Mouse (Mus musculus) small intestine, adult 2 months (tissue): ENCODE results near the gene Zfp641. TPM values are rescaled to one million over a fixed set of nuclear protein-coding genes. Genes with fewer than 3 reads are reported as not detected.

Experiments
- H3K27ac ChIP-seq: fragments of 200-500 bp; 2 replicates; pipeline ENCODE4 v1.5.1; 2012; ENCODE audit warnings: low read depth, low read length, control low read depth, inconsistent platforms; ENCODE audit not compliant: insufficient read depth
- H3K27me3 ChIP-seq: fragments of 200-500 bp; 2 replicates; pipeline ENCODE4 v1.6.1; 2012; ENCODE audit warnings: mild to moderate bottlenecking, moderate library complexity, low read length, inconsistent platforms; ENCODE audit not compliant: control insufficient read depth, insufficient read depth
- H3K36me3 ChIP-seq: fragments of 200-500 bp; 2 replicates; pipeline ENCODE4 v1.6.1; 2012; ENCODE audit warnings: mild to moderate bottlenecking, low read length, control low read depth, inconsistent platforms; ENCODE audit not compliant: control insufficient read depth, insufficient read depth
- H3K4me1 ChIP-seq: fragments of 200-500 bp; 2 replicates; pipeline ENCODE4 v1.6.1; 2012; ENCODE audit warnings: low read length, inconsistent platforms, mixed read lengths; ENCODE audit not compliant: control insufficient read depth, insufficient read depth, insufficient read length
- H3K4me3 ChIP-seq: fragments of 200-500 bp; 2 replicates; pipeline ENCODE4 v1.5.1; 2012; ENCODE audit warnings: low read depth, mild to moderate bottlenecking, control low read depth, inconsistent platforms, low read length, moderate library complexity
- CTCF ChIP-seq: fragments of 200-500 bp; IDR thresholded peaks from 2 replicates; pipeline ENCODE4 v1.5.1; 2012; ENCODE audit warnings: low read depth, mild to moderate bottlenecking, control low read depth, inconsistent platforms, low read length, moderate library complexity, mixed read lengths; ENCODE audit not compliant: insufficient replicate concordance, insufficient read length; ENCODE audit errors: extremely low read depth
- POLR2A ChIP-seq: fragments of 200-500 bp; IDR thresholded peaks from 2 replicates; pipeline ENCODE4 v1.6.1; 2012; ENCODE audit warnings: low read depth, mild to moderate bottlenecking, control low read depth, inconsistent platforms, low read length, moderate library complexity
- WGBS: fragments of 180-500 bp; shearing (Covaris S2); methylation state at CpG from one replicate; pipeline ENCODE4 v1.1.7; 2018; 5-methylcytosine and 5-hydroxymethylcytosine counted together
- polyA plus RNA-seq: library from polyadenylated mRNA; depleted of rRNA; stranded (reverse); fragments of >200 nt; gene quantifications from 2 replicates; pipeline ENCODE4 v1.2.3, GENCODE M21; 2012; rRNA removed

Zfp641 gene
- polyA plus RNA-seq, result 0.28 and 0.34 TPM in 2 replicates

DNA sequence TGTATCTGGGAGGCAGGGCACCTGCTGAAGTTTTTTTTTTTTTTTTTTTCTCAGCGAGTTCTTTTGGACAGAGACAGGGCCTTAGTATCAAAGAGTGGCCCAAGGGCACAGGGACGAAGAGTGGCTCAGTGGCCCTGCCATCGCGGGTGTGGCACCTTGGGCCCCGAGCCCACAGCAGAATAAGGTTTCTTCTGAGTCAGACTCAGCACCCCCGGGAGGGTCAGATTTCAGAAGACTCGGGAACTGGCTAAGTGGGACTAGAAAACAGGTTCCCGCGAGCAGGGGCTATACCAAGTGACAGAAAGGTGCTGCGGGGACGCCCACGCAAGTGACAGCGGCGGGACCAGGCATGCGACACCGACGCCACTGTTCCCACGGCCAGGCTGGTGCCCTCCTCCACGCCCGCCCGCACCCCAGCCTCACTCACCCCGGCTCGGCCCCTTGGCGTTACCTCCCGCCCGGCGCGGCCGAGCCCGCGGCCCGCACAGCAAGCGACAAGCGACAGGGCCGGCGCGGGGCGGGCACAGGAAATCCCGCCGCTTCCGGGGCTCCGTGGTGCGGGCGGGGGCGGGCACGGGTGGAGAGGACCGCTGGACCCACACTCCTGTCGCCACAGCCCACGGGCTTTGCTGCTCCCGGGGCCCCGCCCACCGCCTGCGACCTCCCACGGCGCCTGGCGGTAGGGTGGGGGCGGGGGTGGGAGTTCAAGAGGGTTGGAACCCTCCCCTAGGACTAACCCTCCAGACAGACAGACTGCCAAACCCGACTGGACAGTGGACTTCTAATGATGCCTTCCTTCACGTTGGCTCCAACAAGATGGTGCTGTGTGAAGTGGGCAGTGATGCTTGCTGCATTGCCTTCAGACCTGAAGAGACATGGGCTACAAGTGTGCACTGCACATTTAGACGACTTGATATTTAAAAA, at the start of gene Zfp641:
TSS of gene Zfp641 (minus strand) at position 534 of the 924 bp plus-strand sequence.
- Histone ChIP-seq H3K27ac (no peak within 1 kb of the TSS), H3K4me3 (peak within 1 kb of the TSS; percentile 68), H3K4me1 (peaks cover 4% of the 10 kb centered on the region; the same call in 1 of the 2 replicates), H3K27me3 (peaks cover 23% of the 10 kb centered on the region), H3K36me3 (no peaks in the 10 kb centered on the region)
- WGBS, result 2% methylated on average over 56 of the region's 60 CpGs
- TF ChIP-seq POLR2A (no peak), CTCF (no peak)

DNA sequence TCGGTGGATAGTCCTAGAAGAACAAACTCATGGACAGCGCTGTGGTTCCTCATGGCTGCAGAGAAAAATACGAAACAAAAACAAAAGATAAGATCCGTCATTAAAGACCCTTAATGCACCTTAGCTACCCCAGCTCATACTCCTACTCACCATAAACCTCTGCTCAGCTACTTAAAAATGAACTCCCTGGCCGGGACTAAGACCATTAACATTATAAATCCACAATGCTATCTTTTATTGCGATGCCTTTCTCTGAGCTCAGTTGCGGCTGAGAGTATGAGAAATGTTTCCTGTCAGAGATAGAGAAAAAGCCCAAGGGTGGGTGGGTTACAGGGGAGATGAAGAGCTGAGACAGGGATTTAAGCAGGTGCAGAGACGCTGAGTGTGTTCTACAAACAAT, 44.9 kb upstream of the Zfp641 start, which contains the start of gene Olfr284:
TSS of gene Olfr284 (minus strand) at position 101 of the 400 bp plus-strand sequence.
- TF ChIP-seq POLR2A, result no peak
- TF ChIP-seq CTCF, result no peak
- Histone ChIP-seq H3K4me3 (no peak within 1 kb of the TSS), H3K4me1 (no peaks in the 10 kb centered on the region), H3K36me3 (no peaks in the 10 kb centered on the region), H3K27ac (no peak within 1 kb of the TSS), H3K27me3 (no peaks in the 10 kb centered on the region)
- 69% methylated on average over 8 of the region's 8 CpGs for WGBS

DNA sequence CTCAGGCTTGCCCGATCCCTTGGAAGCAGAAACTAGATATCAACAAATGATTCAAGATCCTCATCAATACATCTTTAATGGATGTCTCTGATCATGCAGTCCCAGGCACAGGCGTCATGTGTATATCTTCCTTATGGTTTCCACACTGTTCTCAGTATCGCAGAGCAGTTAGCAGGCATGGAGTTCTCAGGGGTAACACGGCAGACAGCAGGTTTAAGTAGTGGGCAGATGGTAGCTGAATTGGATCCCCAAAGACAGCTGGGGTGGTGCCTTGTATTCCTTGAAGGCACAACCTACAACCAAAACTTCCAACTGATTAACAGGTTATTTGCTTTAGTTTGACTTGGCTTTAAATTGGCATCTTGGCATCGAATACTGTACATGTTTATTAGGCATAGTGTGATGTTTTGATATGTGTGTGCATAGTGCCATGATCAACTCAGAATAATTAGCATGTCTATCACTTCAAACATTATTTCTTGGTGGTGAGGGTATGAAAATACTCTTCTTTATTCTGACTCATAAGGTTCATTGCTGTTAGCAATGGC, 21.3 kb upstream of the Zfp641 start, which contains the start of gene Olfr285:
TSS of gene Olfr285 (minus strand) at position 177 of the 548 bp plus-strand sequence.
- no peak for TF ChIP-seq POLR2A
- no peak for TF ChIP-seq CTCF
- no peaks in the 10 kb centered on the region for H3K4me1 ChIP-seq
- 89% methylated on average over 5 of the region's 5 CpGs for WGBS

DNA sequence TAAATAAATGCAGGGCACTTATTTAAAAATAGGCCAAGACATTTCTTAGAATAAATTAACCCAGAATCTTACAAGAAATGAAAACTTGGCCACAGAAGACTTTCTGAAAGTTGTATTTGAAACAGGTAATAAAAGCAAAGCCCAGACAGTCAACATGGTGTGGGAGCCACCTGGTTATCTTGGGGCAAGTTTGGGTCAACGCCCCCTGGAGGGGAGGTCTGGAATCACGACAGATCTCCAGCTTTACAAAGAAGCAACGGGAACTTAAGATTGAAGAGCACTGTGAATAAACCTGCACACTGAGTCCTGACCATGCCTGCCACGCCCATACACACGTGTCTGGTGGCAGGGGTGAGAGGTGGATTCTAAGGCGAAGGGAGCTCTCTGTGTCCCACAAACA, 19.7 kb upstream of the Zfp641 start:
- TF ChIP-seq CTCF (no peak), POLR2A (no peak)
- Histone ChIP-seq H3K36me3 (no peaks in the 10 kb centered on the region), H3K4me1 (no peaks in the 10 kb centered on the region), H3K27ac (no peak overlapping the region), H3K27me3 (no peaks in the 10 kb centered on the region), H3K4me3 (no peak overlapping the region)
- 28% methylated on average over 6 of the region's 6 CpGs for WGBS

More for the DNA sequence above, 21.3 kb upstream of the Zfp641 start, which contains the start of gene Olfr285:
- Histone ChIP-seq H3K4me3 (no peak within 1 kb of the TSS), H3K36me3 (no peaks in the 10 kb centered on the region), H3K27me3 (no peaks in the 10 kb centered on the region), H3K27ac (no peak within 1 kb of the TSS)

DNA sequence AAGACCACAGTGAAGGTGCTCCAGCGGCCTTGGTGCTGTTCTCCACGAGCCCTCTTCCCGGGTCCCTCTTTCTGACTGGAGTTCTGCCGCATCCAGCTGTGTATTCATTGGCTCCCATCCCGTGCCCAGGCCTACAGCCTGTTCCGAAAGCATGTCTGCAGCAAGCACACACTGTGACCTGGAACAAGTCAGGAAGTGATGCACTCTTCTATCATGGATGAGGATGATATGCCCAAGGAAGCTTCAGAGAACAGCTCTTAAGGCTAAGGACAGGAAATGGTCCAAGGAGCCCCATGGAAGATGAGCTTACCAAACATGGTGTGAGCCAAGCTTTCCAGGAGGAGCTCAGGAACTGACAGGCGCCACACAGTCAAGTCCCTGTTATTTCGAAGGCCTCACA, 2.3 kb downstream of the Zfp641 start:
- 91% methylated on average over 8 of the region's 8 CpGs for WGBS
- Histone ChIP-seq H3K4me1 (peaks cover 4% of the 10 kb centered on the region; the same call in 1 of the 2 replicates), H3K36me3 (no peaks in the 10 kb centered on the region), H3K27me3 (peaks cover 23% of the 10 kb centered on the region), H3K27ac (no peak overlapping the region), H3K4me3 (no peak overlapping the region)
- no peak for TF ChIP-seq CTCF
- no peak for TF ChIP-seq POLR2A

DNA sequence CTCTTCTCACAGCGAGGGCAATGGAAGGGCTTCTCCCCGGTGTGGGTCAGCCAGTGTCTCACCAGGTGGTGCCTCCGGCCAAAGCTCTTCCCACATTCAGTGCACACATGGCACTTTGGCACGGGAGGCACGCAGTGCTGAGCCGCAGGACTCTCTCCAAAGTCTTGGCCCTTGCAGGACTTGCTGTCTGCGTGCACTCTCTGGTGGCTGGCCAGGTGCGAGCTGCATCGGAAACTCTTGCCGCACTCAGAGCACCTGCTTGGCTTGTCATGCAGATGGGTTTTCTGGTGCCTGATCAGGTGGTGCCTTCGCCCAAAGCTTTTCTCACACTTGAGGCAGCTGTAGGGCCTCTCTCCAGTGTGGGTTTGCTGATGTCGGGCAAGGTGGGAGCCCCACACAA, 7.4 kb downstream of the Zfp641 start:
- TF ChIP-seq POLR2A (no peak), CTCF (no peak)
- no peaks in the 10 kb centered on the region for H3K27me3 ChIP-seq
- WGBS, result 80% methylated on average over 12 of the region's 12 CpGs
- no peak overlapping the region for H3K27ac ChIP-seq
- H3K4me3 ChIP-seq, result no peak overlapping the region
- no peaks in the 10 kb centered on the region for H3K36me3 ChIP-seq
- no peaks in the 10 kb centered on the region for H3K4me1 ChIP-seq

DNA sequence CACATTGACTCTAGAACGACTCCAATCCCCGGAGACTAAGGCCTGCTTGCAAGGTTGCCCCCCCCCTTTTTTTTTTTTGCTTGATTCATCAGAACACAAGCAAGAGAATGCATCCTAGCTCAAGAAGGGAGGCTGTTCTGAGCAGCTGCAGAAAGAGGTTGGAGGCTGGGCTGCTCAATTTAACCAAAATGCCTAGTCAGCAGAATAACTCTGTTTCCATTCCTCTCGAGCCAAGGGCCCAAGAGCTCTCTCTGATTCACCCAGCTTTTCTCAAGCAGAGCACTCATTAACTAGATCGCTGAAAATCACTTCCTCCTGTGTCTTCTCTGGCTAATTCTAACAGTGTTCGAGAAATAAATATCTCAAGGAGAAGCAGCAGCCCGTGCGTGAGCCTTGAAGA, 9.5 kb downstream of the Zfp641 start:
- Histone ChIP-seq H3K4me1 (no peaks in the 10 kb centered on the region), H3K36me3 (no peaks in the 10 kb centered on the region), H3K4me3 (no peak overlapping the region), H3K27me3 (no peaks in the 10 kb centered on the region), H3K27ac (no peak overlapping the region)
- WGBS, result 69% methylated on average over 7 of the region's 7 CpGs
- TF ChIP-seq CTCF (no peak), POLR2A (no peak)
